Mouse (Mus musculus) testis, adult 2 months (tissue): Measurements from ENCODE around the gene Lrfn3. TPM values are rescaled to one million over a fixed set of nuclear protein-coding genes. Genes with fewer than 3 reads are reported as not detected.
A peak's percentile ranks its signal among the peaks of the same experiment; 100 is the strongest.

Experiments used
- H3K27ac ChIP-seq: fragments of 200-500 bp; 2 replicates; pipeline ENCODE4 v1.5.1; 2012; ENCODE audit warnings: low read depth, low read length; ENCODE audit not compliant: control insufficient read depth, insufficient read depth
- H3K27me3 ChIP-seq: fragments of 200-500 bp; 2 replicates; pipeline ENCODE4 v1.6.1; 2012; ENCODE audit warnings: mild to moderate bottlenecking, low read length, moderate library complexity; ENCODE audit not compliant: control insufficient read depth, insufficient read depth
- H3K36me3 ChIP-seq: fragments of 200-500 bp; 2 replicates; pipeline ENCODE4 v1.6.1; 2012; ENCODE audit warnings: mild to moderate bottlenecking, low read length; ENCODE audit not compliant: control insufficient read depth, insufficient read depth
- H3K4me1 ChIP-seq: fragments of 200-500 bp; 2 replicates; pipeline ENCODE4 v1.6.1; 2012; ENCODE audit warnings: low read length; ENCODE audit not compliant: control insufficient read depth, insufficient read depth
- H3K4me3 ChIP-seq: fragments of 200-500 bp; 2 replicates; pipeline ENCODE4 v1.5.1; 2012; ENCODE audit warnings: low read depth, mild to moderate bottlenecking, low read length, moderate library complexity, mixed read lengths; ENCODE audit not compliant: control insufficient read depth
- CTCF ChIP-seq: fragments of 200-500 bp; IDR thresholded peaks from 2 replicates; pipeline ENCODE4 v1.5.1; 2012; ENCODE audit warnings: low read depth, mild to moderate bottlenecking, inconsistent platforms, low read length, moderate library complexity; ENCODE audit not compliant: control insufficient read depth, insufficient read depth, insufficient replicate concordance
- POLR2A ChIP-seq: fragments of 200-500 bp; IDR thresholded peaks from 2 replicates; pipeline ENCODE4 v1.6.1; 2012; ENCODE audit warnings: low read depth, mild to moderate bottlenecking, inconsistent platforms, low read length, moderate library complexity; ENCODE audit not compliant: control insufficient read depth
- polyA plus RNA-seq: library from polyadenylated mRNA; depleted of rRNA; stranded (reverse); fragments of >200 nt; gene quantifications from 2 replicates; pipeline ENCODE4 v1.2.3, GENCODE M21; 2012; rRNA removed

Lrfn3 gene
- 0.27 and 0.35 TPM in 2 replicates for polyA plus RNA-seq

DNA sequence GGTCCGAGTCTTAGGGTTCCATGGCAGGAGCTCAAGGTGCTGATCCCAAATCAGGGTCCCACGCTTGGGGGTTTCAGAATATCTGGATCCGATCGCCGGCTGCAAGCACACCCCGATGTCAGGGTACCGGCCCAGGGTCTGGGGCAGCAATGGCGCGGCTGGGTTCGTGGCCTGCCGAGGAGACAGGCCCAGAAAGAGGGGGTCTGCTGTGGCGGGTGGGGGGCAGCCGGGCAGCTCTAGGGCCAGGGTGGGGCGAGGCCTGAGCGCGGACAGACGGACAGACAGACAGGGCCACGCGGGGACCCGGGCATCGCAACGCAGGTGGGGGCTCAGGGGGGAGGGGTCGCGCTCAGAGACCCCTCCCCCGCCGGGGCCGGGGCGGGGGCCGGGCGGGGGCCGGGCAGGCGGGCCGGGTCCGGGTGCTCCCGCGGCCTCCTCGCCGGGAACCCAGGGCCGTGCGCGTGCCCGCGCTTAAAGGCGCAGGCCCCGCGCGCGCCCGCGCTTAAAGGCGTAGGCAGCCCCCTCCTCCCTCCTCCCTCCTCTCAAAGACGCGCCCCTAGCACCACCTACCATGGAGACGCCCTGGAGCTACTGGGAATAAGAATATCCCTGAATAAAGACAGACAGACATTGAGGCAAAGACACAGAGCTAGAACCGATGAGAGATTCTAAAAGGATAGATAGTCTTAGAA is at the start of gene Lrfn3:
TSS of gene Lrfn3 (minus strand) at position 121 of the 692 bp plus-strand sequence.
- H3K4me1 ChIP-seq: peaks cover 15% of the 10 kb centered on the region
- H3K27me3 ChIP-seq: peaks cover 2% of the 10 kb centered on the region
- H3K36me3 ChIP-seq: no peaks in the 10 kb centered on the region
- H3K27ac ChIP-seq: no peak within 1 kb of the TSS
- H3K4me3 ChIP-seq: peak within 1 kb of the TSS; percentile 37
- TF ChIP-seq POLR2A (no peak), CTCF (no peak)

DNA sequence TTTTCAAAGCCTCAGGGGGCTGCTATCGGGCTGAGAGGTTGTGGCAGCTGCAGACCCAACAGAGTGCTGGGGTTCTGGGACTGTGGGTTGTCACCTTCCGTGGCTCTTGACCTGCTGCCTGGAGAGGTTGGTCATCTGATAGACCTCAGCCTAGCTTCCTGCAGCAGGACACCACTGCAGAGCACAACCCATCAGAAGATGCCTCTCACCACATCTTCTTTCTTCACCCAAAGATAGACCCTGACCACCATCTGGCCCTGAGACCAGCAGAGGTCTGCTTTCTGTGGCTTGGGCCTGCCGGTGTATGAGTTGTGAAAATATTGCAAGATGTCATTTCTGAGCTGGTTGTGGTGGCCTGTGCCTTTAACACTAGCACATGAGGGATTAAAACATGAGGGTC is 48.5 kb upstream of the Lrfn3 start:
- Histone ChIP-seq H3K4me3 (no peak overlapping the region), H3K36me3 (no peaks in the 10 kb centered on the region)

GRCm38 (mm10) chr7:30409789-30410188 is 47.2 kb upstream of the Lrfn3 start:
- Histone ChIP-seq H3K4me3 (no peak overlapping the region), H3K4me1 (no peaks in the 10 kb centered on the region), H3K36me3 (no peaks in the 10 kb centered on the region), H3K27me3 (no peaks in the 10 kb centered on the region), H3K27ac (no peak overlapping the region)
- TF ChIP-seq POLR2A (no peak), CTCF (no peak)

More for the DNA sequence above, 48.5 kb upstream of the Lrfn3 start:
- Histone ChIP-seq H3K4me1 (no peaks in the 10 kb centered on the region), H3K27ac (no peak overlapping the region), H3K27me3 (no peaks in the 10 kb centered on the region)
- no peak for TF ChIP-seq CTCF

DNA sequence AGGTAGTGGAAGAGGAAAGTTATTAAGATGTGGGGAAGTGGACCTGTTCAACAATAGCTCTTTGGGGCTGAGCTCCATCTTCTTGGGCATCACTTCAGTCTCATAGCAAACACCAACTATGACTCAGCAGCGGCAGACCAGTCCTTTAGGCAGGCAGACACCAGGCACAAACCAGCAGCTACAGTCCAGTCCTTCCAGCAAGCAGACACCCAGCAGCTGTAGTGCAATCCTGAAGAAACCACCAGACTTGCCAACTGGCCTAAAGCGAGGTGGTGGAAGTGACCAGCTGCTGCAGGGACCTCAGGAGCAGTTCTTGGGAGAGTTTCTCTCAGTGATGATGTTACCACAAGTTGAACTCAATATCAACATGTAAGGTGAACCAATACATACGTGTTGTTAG is 46.1 kb upstream of the Lrfn3 start:
- no peaks in the 10 kb centered on the region for H3K27me3 ChIP-seq
- H3K36me3 ChIP-seq: no peaks in the 10 kb centered on the region
- H3K4me3 ChIP-seq: no peak overlapping the region
- no peaks in the 10 kb centered on the region for H3K4me1 ChIP-seq
- no peak for TF ChIP-seq POLR2A
- no peak for TF ChIP-seq CTCF
- no peak overlapping the region for H3K27ac ChIP-seq

DNA sequence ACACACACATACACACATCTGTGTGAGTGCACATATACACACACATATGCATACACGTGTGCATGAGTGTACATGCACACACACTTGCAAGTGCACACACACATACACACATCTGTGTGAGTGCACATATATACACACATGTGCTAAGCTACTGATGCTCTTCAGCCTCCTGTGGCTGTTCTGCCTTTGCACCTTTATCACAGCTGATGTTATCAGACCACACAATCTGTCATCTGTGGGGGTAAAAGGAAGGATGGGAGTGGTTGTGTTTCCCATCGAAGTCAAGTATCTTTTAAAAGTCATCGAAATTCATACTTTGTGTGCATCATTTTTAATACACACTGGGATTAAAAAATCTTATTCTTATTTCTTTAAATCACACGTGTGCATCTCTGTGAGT is 39.8 kb upstream of the Lrfn3 start:
- no peak overlapping the region for H3K27ac ChIP-seq
- TF ChIP-seq POLR2A (no peak), CTCF (no peak)
- H3K36me3 ChIP-seq: no peaks in the 10 kb centered on the region
- H3K4me1 ChIP-seq: no peaks in the 10 kb centered on the region
- no peaks in the 10 kb centered on the region for H3K27me3 ChIP-seq
- no peak overlapping the region for H3K4me3 ChIP-seq

DNA sequence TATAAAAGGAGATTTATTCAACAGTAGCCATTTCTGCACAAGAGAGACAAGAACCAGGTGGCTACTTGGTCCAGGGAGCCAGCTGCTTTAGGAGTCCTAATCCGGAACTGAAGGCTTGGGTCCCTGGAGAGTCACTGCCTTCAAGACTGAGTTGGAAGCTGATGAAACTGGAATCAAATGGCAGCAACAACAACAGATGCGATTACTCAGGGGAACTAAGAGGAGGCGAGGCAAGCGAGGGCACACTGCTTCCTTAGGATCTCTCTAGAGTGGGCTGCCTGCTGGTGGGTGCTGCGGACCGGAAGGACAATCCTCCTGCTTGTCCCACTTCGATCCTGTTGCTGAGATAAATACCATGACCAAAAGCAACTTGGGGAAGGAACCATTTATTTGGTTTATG is 37.1 kb upstream of the Lrfn3 start:
- H3K27ac ChIP-seq: no peak overlapping the region

GRCm38 (mm10) chr7:30394871-30395270 is 32.3 kb upstream of the Lrfn3 start:
- Histone ChIP-seq H3K4me1 (no peaks in the 10 kb centered on the region; the same call in 1 of the 2 replicates), H3K4me3 (no peak overlapping the region), H3K36me3 (no peaks in the 10 kb centered on the region), H3K27ac (no peak overlapping the region), H3K27me3 (no peaks in the 10 kb centered on the region)
- TF ChIP-seq CTCF: no peak
- TF ChIP-seq POLR2A: no peak

More for the DNA sequence above, 37.1 kb upstream of the Lrfn3 start:
- no peaks in the 10 kb centered on the region for H3K4me1 ChIP-seq
- H3K36me3 ChIP-seq: no peaks in the 10 kb centered on the region
- no peaks in the 10 kb centered on the region for H3K27me3 ChIP-seq
- TF ChIP-seq POLR2A (no peak), CTCF (no peak)
- H3K4me3 ChIP-seq: no peak overlapping the region

DNA sequence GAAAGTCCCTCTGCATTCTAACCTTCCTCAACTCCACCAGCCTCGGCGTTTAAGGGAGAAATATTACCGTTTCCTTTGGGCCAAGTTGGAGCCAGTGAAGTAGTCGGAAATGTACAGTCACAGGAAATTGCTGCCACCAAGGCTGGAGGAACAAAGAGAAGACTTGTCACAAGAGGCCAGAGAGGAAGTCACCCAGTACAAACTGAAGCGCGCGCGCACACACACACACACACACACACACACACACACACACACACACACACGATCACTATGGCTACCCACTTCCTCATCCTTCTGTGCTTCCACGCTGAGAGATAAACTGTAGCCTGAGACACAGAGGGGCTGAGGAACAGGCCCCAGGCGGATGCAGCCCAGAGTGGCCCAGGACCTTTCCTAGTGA is 31.8 kb upstream of the Lrfn3 start:
- H3K4me3 ChIP-seq: no peak overlapping the region
- no peaks in the 10 kb centered on the region for H3K27me3 ChIP-seq
- H3K36me3 ChIP-seq: no peaks in the 10 kb centered on the region
- TF ChIP-seq CTCF: no peak
- TF ChIP-seq POLR2A: no peak
- no peaks in the 10 kb centered on the region; the same call in 1 of the 2 replicates for H3K4me1 ChIP-seq
- no peak overlapping the region for H3K27ac ChIP-seq

GRCm38 (mm10) chr7:30393631-30394030 is 31.1 kb upstream of the Lrfn3 start:
- Histone ChIP-seq H3K36me3 (no peaks in the 10 kb centered on the region), H3K27ac (no peak overlapping the region), H3K4me1 (no peaks in the 10 kb centered on the region; the same call in 1 of the 2 replicates), H3K27me3 (no peaks in the 10 kb centered on the region), H3K4me3 (no peak overlapping the region)
- no peak for TF ChIP-seq CTCF
- no peak for TF ChIP-seq POLR2A
